9 mouse cellular contexts compared by ENCODE assay signal in genomic region chr5:118946090-118946489, GRCm38 (mm10).
DNase-seq lines count a peak whose midpoint lies in the region; ATAC-seq lines count a peak whose summit lies in the region.
"Had no signal": no experiment of that assay in that cellular context is flagged by ENCODE, and none has a peak within 500 bp of the region (broad histone marks: within the 10 kb centered on the region; RNA-seq: fewer than 3 reads in every experiment).

No protein-coding gene starts in this region.

- DNase-seq in heart, adult 18-20 months = no peak
- DNase-seq in right cerebral cortex, postnatal 10 days (ENCODE audit: low spot score in 2 of 2) = peak; percentile 49 to 51
- no peak for DNase-seq in right cerebral cortex, adult 18-20 months
- peak; percentile 5 for DNase-seq in layer of hippocampus, adult 11-12 months (ENCODE audit: low spot score)
- no peak for DNase-seq in thymus, postnatal 10 days (ENCODE audit: low spot score in 2 of 2)
- DNase-seq in urinary bladder, postnatal 14 days (ENCODE audit: low spot score) = no peak
- DNase-seq: adrenal gland, adult 8-10 months; kidney, adult 8-10 months had no signal

- no peak overlapping the region for H3K4me3 ChIP-seq in heart, embryonic 14.5 days (ENCODE audit: control insufficient read depth in 1 of 2, insufficient read depth in 1 of 2, low read depth in 1 of 2, low read length in 2 of 2)

- no peak overlapping the region for H3K9ac ChIP-seq in heart, embryonic 14.5 days (ENCODE audit: low read length)

- no peaks in the 10 kb centered on the region; the same call in none of the 2 replicates for H3K27me3 ChIP-seq in heart, embryonic 14.5 days (ENCODE audit: control insufficient read depth, insufficient read depth, low read length)

- ATAC-seq in heart, embryonic 14.5 days (ENCODE audit: insufficient number of reproducible peaks, insufficient read depth, low FRiP score, low read depth) = no peak

- no peaks in the 10 kb centered on the region for H3K9me3 ChIP-seq in heart, embryonic 14.5 days (ENCODE audit: control insufficient read depth, low read length)

- H3K36me3 ChIP-seq in heart, embryonic 14.5 days (ENCODE audit: control insufficient read depth, insufficient read depth, low read length) = no peaks in the 10 kb centered on the region

- no peak overlapping the region for H3K27ac ChIP-seq in heart, embryonic 14.5 days (replicated peaks in 1 of 2; ENCODE audit: control insufficient read depth in 1 of 2, insufficient read depth in 1 of 2, low read depth in 2 of 2, low read length in 2 of 2)

- WGBS in heart, embryonic 14.5 days = 13% methylated on average over 8 of the region's 8 CpGs

- H3K4me1 ChIP-seq in heart, embryonic 14.5 days (ENCODE audit: control insufficient read depth in 2 of 2, insufficient read depth in 2 of 2, low read length in 2 of 2) = peaks cover 0 to 2% of the 10 kb centered on the region in 2 experiments; a peak in 1 of 4 replicates

- peak overlapping the region; percentile 45 for H3K4me2 ChIP-seq in heart, embryonic 14.5 days (ENCODE audit: low read length)

Comparison
In these comparisons a context has a peak if more than half of its experiments do, and no peak if none do; other contexts are left out.
1. DNase-seq: peak in right cerebral cortex, postnatal 10 days (2 of 2) and layer of hippocampus, adult 11-12 months (single experiment); none in heart, adult 18-20 months (0 of 2), right cerebral cortex, adult 18-20 months (single experiment), thymus, postnatal 10 days (0 of 2) and urinary bladder, postnatal 14 days (single experiment).